Mouse (Mus musculus) lung, adult 2 months (tissue): ENCODE data around the gene Tmem198.

Experiments
- CTCF ChIP-seq: fragments of 200-500 bp; IDR thresholded peaks from 2 replicates; pipeline ENCODE4 v1.5.1; 2011; ENCODE audit warnings: mild to moderate bottlenecking, low read length, control low read depth; ENCODE audit not compliant: insufficient read depth
- POLR2A ChIP-seq: fragments of 200-500 bp; IDR thresholded peaks from 2 replicates; pipeline ENCODE4 v1.6.1; 2011; ENCODE audit warnings: low read depth, mild to moderate bottlenecking, control low read depth, low read length, borderline replicate concordance; ENCODE audit errors: extremely low read depth

DNA sequence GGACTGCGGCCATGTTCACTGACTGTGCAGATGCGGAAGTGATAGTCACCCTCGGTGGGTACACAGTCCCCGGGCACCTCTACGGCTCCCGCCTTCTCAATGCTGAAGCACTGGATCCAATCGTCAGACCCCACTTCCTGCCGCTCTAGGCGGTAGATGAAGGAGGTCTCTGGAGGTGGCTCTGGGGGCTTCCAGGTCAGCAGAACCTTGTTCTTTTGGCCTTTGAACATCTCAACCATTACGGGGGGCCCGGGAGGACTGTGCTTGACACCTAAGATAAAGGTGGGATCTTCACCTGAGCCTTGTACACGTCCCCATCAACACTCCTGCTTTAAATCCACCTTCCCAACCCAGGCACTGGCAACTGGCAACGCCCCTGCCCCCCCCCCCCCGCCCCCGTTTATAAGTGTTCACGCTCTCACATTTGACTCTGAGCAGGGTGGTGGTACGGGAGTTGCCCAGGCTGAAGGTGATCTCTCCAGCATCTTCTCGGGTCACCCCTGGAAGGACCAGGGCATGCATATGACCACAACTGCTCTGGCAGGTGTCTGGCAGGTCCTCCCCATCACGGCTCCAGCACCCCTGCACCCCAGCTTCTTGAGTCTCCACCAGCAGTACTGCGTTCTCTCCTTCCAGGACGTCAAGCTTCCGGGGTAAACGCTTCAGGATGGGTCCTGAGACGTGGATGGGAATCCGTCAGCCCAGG, 23.8 kb downstream of the Tmem198 start:
- no peak for TF ChIP-seq CTCF
- no peak for TF ChIP-seq POLR2A
